Mouse (Mus musculus) erythroid progenitor cell, adult 5-6 weeks (primary cell): ENCODE data around the gene Sult6b1. TPM values are rescaled to one million over a fixed set of nuclear protein-coding genes. Genes with fewer than 3 reads are reported as not detected.
A peak's percentile ranks its signal among the peaks of the same experiment; 100 is the strongest.

Experiments used
- ATAC-seq: replicated peaks from 2 replicates; pipeline ENCODE4 v1.8.0; 2016; ENCODE audit warnings: moderate number of reproducible peaks, mild to moderate bottlenecking, moderate TSS enrichment, inconsistent platforms; ENCODE audit not compliant: poor library complexity, low FRiP score, severe bottlenecking
- total RNA-seq, 2 experiments: library from RNA; stranded (forward) in 1 of 2; stranded (reverse) in 1 of 2; fragments of 150-400 nt in 1 of 2; fragments of 186-747, 209-891 nt in 1 of 2; gene quantifications; 2 replicates each; pipeline versions ENCODE4 v1.2.3 to v1.2.4; 2015 to 2017; ENCODE audit warnings: low replicate concordance in 2 of 2

The Sult6b1 gene
- total RNA-seq (2015; ENCODE audit: low replicate concordance): not detected in 2 replicates
- 0.64 TPM in 1 of 2 replicates, not detected in the other for total RNA-seq (2017; ENCODE audit: low replicate concordance)

DNA sequence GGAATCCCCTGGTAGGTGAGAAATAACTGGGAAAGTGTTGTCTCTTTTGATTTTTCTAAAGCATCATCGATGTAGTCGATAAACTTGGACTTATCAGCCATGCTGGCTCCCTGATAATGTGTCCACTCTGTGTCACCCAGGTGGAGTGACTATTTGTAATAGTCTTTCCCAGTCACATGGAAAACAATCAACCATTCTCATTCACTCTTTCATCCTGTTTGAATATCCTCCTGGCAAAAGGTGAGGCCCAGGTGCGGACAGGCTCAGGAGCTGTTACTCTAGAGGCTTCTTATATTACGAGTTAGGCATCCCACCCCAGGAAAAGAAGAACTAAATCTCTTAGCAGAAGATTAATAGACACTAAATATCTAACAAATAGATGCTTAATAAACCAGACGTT is at the start of gene Sult6b1:
TSS of gene Sult6b1 (minus strand) at position 101 of the 400 bp plus-strand sequence.
- no peak for ATAC-seq

- no peak for ATAC-seq
These were observed 46.4 kb upstream of the Sult6b1 start for GRCm38 (mm10) chr17:78953240-78953639.

GRCm38 (mm10) chr17:78952070-78952469 is 45.3 kb upstream of the Sult6b1 start:
- no peak for ATAC-seq

- no peak for ATAC-seq
These were observed 44.4 kb upstream of the Sult6b1 start for GRCm38 (mm10) chr17:78951225-78951624.

DNA sequence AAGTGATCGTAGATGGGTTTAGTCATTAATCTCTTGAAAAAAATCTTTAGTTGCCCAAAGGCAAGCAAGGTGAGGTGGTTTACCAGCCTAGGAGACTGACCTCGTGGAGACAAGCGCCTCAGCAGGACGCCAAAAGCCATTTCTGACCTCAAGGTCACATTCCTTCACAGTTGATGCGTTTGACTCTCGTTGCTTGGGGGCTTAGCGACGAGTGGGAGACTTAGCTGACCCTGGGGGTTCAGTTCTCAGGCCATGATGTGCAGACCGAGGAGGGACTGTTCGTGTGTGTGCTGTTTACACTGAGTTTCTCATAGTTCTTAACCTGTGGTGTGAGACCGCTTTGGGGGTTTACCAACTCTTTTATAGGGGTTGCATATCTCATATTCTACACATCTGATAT is 35.8 kb upstream of the Sult6b1 start:
- ATAC-seq: no peak

- no peak for ATAC-seq
These were observed 32.1 kb upstream of the Sult6b1 start for GRCm38 (mm10) chr17:78938927-78939326.

- ATAC-seq: peak; percentile 72
These were observed 30.5 kb upstream of the Sult6b1 start for GRCm38 (mm10) chr17:78937229-78937853.

GRCm38 (mm10) chr17:78936466-78937228 is 29.9 kb upstream of the Sult6b1 start, which contains the start of the genes Cebpz and Ndufaf7:
TSS of gene Cebpz (minus strand) at chr17:78937066.
TSS of gene Ndufaf7 (plus strand) at chr17:78937136.
- peak; percentile 99 for ATAC-seq

GRCm38 (mm10) chr17:78935857-78936256 is 29.1 kb upstream of the Sult6b1 start:
- no peak for ATAC-seq

- no peak for ATAC-seq
These were observed 10.9 kb upstream of the Sult6b1 start for GRCm38 (mm10) chr17:78917696-78918095.

- ATAC-seq: no peak
These were observed 10.1 kb upstream of the Sult6b1 start for GRCm38 (mm10) chr17:78916899-78917298.

- peak; percentile 92 for ATAC-seq
These were observed 9.6 kb upstream of the Sult6b1 start, which contains the start of gene Cebpzos for GRCm38 (mm10) chr17:78916369-78916813. TSS of gene Cebpzos (plus strand) at chr17:78916500.

DNA sequence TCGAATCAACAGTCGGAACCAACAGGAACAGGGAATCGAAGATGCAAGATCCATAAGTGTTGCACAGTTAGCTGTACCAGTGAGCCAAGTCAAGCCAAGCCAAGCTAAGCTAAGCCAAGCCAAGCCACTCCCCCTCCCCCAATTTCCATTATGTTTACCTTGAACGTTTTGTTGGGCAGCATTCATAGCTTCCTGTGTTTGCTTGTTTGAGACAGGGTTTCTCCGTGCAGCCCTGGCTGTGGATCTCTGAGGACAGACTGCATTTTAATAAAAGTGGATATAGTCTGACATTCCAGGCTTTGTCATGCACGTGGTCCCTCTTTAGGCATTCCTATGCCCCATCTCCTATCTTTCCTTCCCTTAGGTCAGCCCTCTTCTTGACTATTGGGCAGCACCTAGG is 9.0 kb upstream of the Sult6b1 start:
- peak; percentile 4; the same call in 1 of the 2 replicates for ATAC-seq

DNA sequence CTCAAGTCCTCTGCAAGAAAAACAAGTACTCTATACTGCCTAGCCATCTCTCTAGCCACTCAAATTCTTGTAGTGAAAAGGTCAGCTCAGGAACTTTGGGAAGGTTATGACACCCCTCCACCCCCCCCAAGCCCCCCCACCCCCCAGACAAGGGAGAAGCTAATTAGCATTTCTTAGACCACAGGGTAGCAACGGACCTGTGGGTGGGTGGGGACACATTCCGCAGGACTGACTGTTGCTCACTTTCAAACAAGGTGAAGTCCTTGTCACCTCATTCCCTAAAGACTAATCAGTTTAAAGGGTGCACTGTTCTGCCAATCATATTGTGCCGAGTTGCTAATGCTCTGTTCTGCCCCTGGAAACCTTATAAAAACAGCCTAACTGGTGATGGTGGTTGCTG is 7.1 kb upstream of the Sult6b1 start:
- no peak for ATAC-seq

GRCm38 (mm10) chr17:78912861-78913281 is 6.1 kb upstream of the Sult6b1 start:
- ATAC-seq: peak; percentile 6

GRCm38 (mm10) chr17:78909374-78909773 is 2.6 kb upstream of the Sult6b1 start:
- no peak for ATAC-seq

- no peak for ATAC-seq
These were observed 3.6 kb downstream of the Sult6b1 start for GRCm38 (mm10) chr17:78903158-78903557.

GRCm38 (mm10) chr17:78895394-78895793 is 11.4 kb downstream of the Sult6b1 start:
- no peak for ATAC-seq

DNA sequence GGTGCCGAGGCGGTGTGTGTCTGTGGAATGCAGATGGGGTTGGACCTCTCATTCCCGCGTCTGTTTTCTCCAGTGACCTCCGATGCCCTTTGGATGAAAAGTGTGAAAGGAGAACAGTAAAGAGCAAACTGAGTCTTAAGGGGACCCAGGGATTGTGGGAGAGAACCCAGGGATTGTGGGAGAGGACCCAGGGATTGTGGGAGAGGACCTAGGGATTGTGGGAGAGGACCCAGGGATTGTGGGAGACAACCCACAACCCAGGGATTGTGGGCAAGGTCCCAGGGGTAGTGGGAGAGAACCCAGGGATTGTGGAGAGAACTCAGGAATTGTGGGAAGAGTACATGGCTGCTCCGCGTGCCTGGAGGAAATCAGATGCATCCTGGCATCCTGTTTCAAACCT is 11.8 kb downstream of the Sult6b1 start:
- ATAC-seq: no peak

DNA sequence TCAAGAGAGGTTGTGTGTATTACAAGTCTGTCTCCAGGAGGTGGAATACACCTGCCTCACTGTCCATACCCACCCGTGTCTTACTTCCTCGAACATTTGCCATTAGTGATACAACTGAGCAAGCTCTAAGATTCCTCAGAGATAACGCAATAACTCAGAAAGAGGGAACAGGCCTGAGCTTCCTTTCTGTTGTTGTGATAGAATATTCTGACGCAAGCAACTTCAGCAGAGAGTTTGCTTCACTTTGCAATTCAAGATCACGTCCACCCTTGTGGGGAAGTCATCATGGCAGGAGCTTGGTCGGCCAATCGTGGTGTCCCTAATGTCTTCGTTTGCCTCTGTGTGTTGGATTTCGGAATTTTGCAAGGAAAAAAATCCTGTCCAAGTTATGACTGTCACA is 15.8 kb downstream of the Sult6b1 start:
- ATAC-seq: no peak

DNA sequence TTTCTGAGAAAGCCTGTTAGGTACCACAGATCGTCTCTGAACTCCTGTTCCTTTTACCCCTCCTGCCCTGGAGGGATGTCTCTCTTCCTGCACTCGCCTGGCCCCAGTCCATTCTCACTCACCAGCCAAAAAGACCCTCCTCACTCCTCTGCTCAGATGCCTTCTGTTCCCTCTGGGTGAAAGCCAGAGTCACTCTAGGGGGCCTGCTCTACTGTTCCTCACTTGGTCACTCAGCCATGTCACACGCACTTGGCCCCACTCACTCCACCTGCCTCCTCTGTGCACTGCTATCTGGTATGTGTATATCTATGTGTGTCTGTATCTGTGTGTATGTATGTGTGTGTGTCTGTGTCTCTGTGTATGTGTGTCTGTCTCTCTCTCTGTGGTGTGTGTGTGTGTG is 17.6 kb downstream of the Sult6b1 start:
- ATAC-seq: no peak
